Mouse (Mus musculus): ENCODE measurements around the gene Traf6.

GRCm38 (mm10) chr2:101732777-101733210 lies 54.6 kb downstream of the Traf6 start:
- no peak for TF ChIP-seq CTCF (IDR thresholded peaks at IDR 0.05; ENCODE audit: extremely low read depth, insufficient read depth, insufficient read length, insufficient replicate concordance)
- no peak for TF ChIP-seq POLR2A (IDR thresholded peaks at IDR 0.05; ENCODE audit: low read depth, low read length)

Data from spleen, adult 2 months (tissue).